Mouse (Mus musculus): ENCODE results near the gene Lrrfip2.

- TF ChIP-seq HCFC1 (IDR thresholded peaks at IDR 0.05; ENCODE audit: borderline replicate concordance, insufficient read depth, low read length) = no peak
- no peak for TF ChIP-seq MAFK (IDR thresholded peaks at IDR 0.05; ENCODE audit: insufficient read depth, low read depth, low read length)
These were observed 46.8 kb upstream of the Lrrfip2 start for GRCm38 (mm10) chr9:111070546-111070961.
